In genomic region chr1:165046637-165047036, GRCm38 (mm10) we compare ENCODE assay signal across 10 mouse cellular contexts.
DNase-seq lines count a peak whose midpoint lies in the region; ATAC-seq lines count a peak whose summit lies in the region.
"Had no signal": no experiment of that assay in that cellular context is flagged by ENCODE, and none has a peak within 500 bp of the region (broad histone marks: within the 10 kb centered on the region; RNA-seq: fewer than 3 reads in every experiment).

No protein-coding gene starts in this region.

- peaks cover 14% of the 10 kb centered on the region for H3K4me1 ChIP-seq in intestine, embryonic 14.5 days (replicated peaks; ENCODE audit: control insufficient read depth, insufficient read depth, low read length)

- peak; percentile 94 for ATAC-seq in intestine, embryonic 14.5 days (replicated peaks; ENCODE audit: low FRiP score, low TSS enrichment, low read depth)
- ATAC-seq in monocyte, adult 5-6 weeks (replicated peaks; ENCODE audit: insufficient number of reproducible peaks, low FRiP score, low TSS enrichment, poor library complexity, severe bottlenecking), result no peak

- 6% methylated on average over 7 of the region's 7 CpGs for whole genome bisulfite sequencing in intestine, embryonic 14.5 days

- DNase-seq in kidney, postnatal 10 days, result peak; percentile 36
- DNase-seq in kidney, adult 8-10 months, result no peak
- peak; percentile 62 for DNase-seq in embryo, embryonic 10.5 days (ENCODE audit: low spot score)
- peak; percentile 13 to 28 for DNase-seq in gastrocnemius, postnatal 36 days
- DNase-seq in intestine, embryonic 14.5 days (ENCODE audit: low spot score), result peak; percentile 81
- peak; percentile 5 to 28 for DNase-seq in lung, postnatal 4 days
- peak; percentile 42 for DNase-seq in right cerebral cortex, postnatal 25 days

- H3K9ac ChIP-seq in intestine, embryonic 14.5 days (ENCODE audit: low read length), result no peak overlapping the region

- peak overlapping the region; percentile 13; the same call in 1 of the 2 replicates for H3K4me2 ChIP-seq in intestine, embryonic 14.5 days (ENCODE audit: low read length)

- H3K36me3 ChIP-seq in intestine, embryonic 14.5 days (ENCODE audit: control insufficient read depth, insufficient read depth, low read length), result no peaks in the 10 kb centered on the region

- no peaks in the 10 kb centered on the region for H3K27me3 ChIP-seq in intestine, embryonic 14.5 days (replicated peaks; ENCODE audit: control insufficient read depth, insufficient read depth, low read length)
- H3K27me3 ChIP-seq: CH12.LX had no signal

- peak overlapping the region; percentile 77 for H3K27ac ChIP-seq in intestine, embryonic 14.5 days (ENCODE audit: low read depth)

- intact Hi-C loops in gastrocnemius, postnatal 36 days (cut with DNase I), result no loop called here

- H3K9me3 ChIP-seq in intestine, embryonic 14.5 days (ENCODE audit: control insufficient read depth, low read length), result no peaks in the 10 kb centered on the region

- H3K4me3 ChIP-seq in intestine, embryonic 14.5 days (ENCODE audit: low read depth, low read length), result no peak overlapping the region
- H3K4me3 ChIP-seq: erythroblast, embryonic 14.5 days had no signal

Comparison
In these comparisons a context has a peak if more than half of its experiments do, and no peak if none do; other contexts are left out.
1. DNase-seq: peak in kidney, postnatal 10 days (single experiment), embryo, embryonic 10.5 days (single experiment), gastrocnemius, postnatal 36 days (2 of 2), intestine, embryonic 14.5 days (single experiment), lung, postnatal 4 days (2 of 2) and right cerebral cortex, postnatal 25 days (single experiment); none in kidney, adult 8-10 months (0 of 2).